Mouse (Mus musculus) forebrain, embryonic 14.5 days (tissue): ENCODE results near the gene Slc1a7. TPM values are rescaled to one million over a fixed set of nuclear protein-coding genes. Genes with fewer than 3 reads are reported as not detected.

Experiments used
- ATAC-seq: fragments of 200-750 bp; cut with Nextera tagmentation; 2 replicates; pipeline ENCODE4 v1.8.0; 2017; ENCODE audit warnings: mild to moderate bottlenecking, moderate library complexity
- DNase-seq: peaks from one replicate; pipeline ENCODE4 v3.0.0-alpha.2; 2015; ENCODE audit warnings: low spot score
- H3K27ac ChIP-seq: fragments of 300-500 bp; sonication (generic); 2 replicates; pipeline ENCODE4 v1.5.1; 2014; ENCODE audit warnings: low read depth, mild to moderate bottlenecking, control low read depth, low read length, moderate library complexity
- H3K27me3 ChIP-seq: fragments of 300-500 bp; sonication (generic); replicated peaks from 2 replicates; pipeline ENCODE4 v1.6.1; 2014; ENCODE audit warnings: low read length, control low read depth, mixed read lengths; ENCODE audit not compliant: control insufficient read depth, insufficient read depth
- H3K36me3 ChIP-seq: fragments of 300-500 bp; sonication (generic); 2 replicates; pipeline ENCODE4 v1.6.1; 2014; ENCODE audit warnings: low read length, control low read depth; ENCODE audit not compliant: control insufficient read depth, insufficient read depth
- H3K4me1 ChIP-seq: fragments of 300-500 bp; sonication (generic); 2 replicates; pipeline ENCODE4 v1.6.1; 2014; ENCODE audit warnings: antibody characterized with exemption, low read length, control low read depth; ENCODE audit not compliant: control insufficient read depth, insufficient read depth
- H3K4me2 ChIP-seq: fragments of 300-500 bp; sonication (generic); 2 replicates; pipeline ENCODE4 v1.6.1; 2014; ENCODE audit warnings: mild to moderate bottlenecking, control low read depth, low read length
- H3K4me3 ChIP-seq: fragments of 300-500 bp; sonication (generic); 2 replicates; pipeline ENCODE4 v1.5.1; 2014; ENCODE audit warnings: low read depth, low read length, control low read depth
- H3K9ac ChIP-seq: fragments of 300-500 bp; sonication (generic); 2 replicates; pipeline ENCODE4 v1.6.1; 2014; ENCODE audit warnings: mild to moderate bottlenecking, low read length, control low read depth, moderate library complexity
- H3K9me3 ChIP-seq: fragments of 300-500 bp; sonication (generic); replicated peaks from 2 replicates; pipeline ENCODE4 v1.6.1; 2016; ENCODE audit warnings: low read length, control low read depth, mixed read lengths; ENCODE audit not compliant: control insufficient read depth
- WGBS: fragments of 180-500 bp; shearing (Covaris S2); extraction: QIAGEN DNeasy Blood & Tissue Kit; methylation state at CpG from one replicate; pipeline ENCODE4 v1.1.7; 2014; 5-methylcytosine and 5-hydroxymethylcytosine counted together
- polyA plus RNA-seq: library from polyadenylated mRNA; unstranded; fragments of >200 nt; fragmentation: Nextera tagmentation; extraction: Ambion mirVana; gene quantifications from 2 replicates; pipeline ENCODE4 v1.2.1, GENCODE M21; 2014

Slc1a7 gene
- polyA plus RNA-seq, 1 experiment from 2014 or later = not detected

DNA sequence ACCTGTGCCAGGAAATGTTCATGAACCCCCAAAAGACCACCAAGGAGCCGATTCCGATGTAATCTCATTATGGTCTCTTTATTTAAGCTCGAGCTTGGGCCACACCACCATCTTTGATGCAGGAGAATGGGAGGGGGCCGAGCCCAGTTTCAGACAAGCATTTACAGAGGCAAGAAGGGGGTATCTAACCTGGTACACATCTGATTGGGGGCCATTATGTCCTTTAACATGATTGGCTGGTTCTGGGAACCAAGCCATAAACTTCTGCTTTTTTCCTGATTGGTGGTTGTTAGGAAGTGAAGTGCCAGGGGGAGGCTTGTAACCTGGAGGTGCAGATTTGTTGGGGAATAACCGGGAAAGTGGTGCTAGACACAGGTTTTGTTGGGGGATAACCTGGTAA is 12.4 kb upstream of the Slc1a7 start:
- no peaks in the 10 kb centered on the region for H3K9me3 ChIP-seq
- no peak overlapping the region for H3K4me3 ChIP-seq
- DNase-seq (peak; percentile 57), ATAC-seq (no peak)
- no peak overlapping the region for H3K27ac ChIP-seq
- no peaks in the 10 kb centered on the region for H3K36me3 ChIP-seq
- WGBS = 25% methylated on average over 5 of the region's 5 CpGs
- no peak overlapping the region for H3K4me2 ChIP-seq
- H3K4me1 ChIP-seq = peaks cover 5% of the 10 kb centered on the region
- H3K9ac ChIP-seq = no peak overlapping the region
- H3K27me3 ChIP-seq = no peaks in the 10 kb centered on the region

DNA sequence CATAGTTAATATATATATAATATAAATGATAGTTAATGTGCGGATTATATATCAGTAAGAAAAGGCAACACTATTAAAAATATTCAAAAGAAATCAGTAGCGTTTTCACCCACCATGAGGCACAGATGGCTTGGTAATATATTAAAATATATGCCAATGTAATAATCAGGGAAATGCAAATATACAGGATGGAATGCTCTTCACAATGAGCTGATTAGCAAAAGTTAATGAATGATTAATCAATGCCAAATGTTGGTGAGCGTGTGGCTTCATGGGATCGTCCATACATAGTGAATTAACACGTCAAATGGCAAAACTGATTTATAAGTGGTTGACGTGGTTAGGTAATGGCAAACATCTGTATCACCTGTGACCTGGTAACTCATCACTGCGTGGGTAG is 9.6 kb upstream of the Slc1a7 start:
- H3K27me3 ChIP-seq = no peaks in the 10 kb centered on the region
- no peak overlapping the region for H3K27ac ChIP-seq
- ATAC-seq (peak; percentile 62), DNase-seq (peak; percentile 56)
- H3K4me2 ChIP-seq = no peak overlapping the region
- 70% methylated on average over 7 of the region's 7 CpGs for WGBS
- H3K9me3 ChIP-seq = no peaks in the 10 kb centered on the region
- peaks cover 7% of the 10 kb centered on the region for H3K4me1 ChIP-seq
- H3K4me3 ChIP-seq = no peak overlapping the region
- H3K9ac ChIP-seq = no peak overlapping the region
- no peaks in the 10 kb centered on the region for H3K36me3 ChIP-seq

DNA sequence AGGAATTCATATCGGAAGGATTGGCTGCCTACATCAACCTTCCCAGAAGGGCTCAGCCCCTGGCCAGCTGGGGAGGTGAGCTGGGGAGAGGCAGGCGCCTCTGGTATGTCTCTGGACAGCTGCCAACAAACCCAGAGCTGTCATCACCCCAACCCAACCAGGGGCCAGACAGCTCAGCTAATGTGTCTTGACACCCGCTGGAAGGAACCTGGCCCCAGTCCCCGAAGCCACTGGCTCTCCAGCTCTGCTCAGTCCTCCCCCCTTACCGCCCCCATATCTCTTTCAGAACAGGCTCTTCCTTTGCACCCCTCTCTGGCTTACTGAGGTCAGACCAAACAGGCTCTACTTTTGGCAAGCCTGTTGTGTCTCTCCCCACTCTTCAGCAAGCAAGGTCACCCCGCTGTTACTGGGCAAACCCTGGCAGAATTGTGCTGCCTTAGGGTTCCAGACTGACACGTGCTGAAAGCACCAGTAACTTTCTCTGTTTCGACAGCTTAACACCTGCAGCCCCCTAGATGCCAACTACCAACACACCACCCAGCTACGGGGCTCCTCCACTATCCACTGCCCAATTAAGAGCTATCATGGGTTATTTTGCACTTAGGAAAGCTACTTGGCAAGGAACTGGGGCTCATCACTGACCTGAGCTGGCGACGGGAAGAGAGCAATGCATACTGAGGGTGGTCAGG is 5.9 kb upstream of the Slc1a7 start:
- Histone ChIP-seq H3K9me3 (no peaks in the 10 kb centered on the region), H3K4me3 (no peak overlapping the region), H3K27ac (no peak overlapping the region), H3K36me3 (no peaks in the 10 kb centered on the region), H3K4me1 (0 out of 2 replicates have a peak, but pooled peaks cover 2% of the 10 kb centered on the region), H3K27me3 (no peaks in the 10 kb centered on the region), H3K9ac (no peak overlapping the region), H3K4me2 (no peak overlapping the region)
- ATAC-seq (peak; percentile 55; the same call in 1 of the 2 replicates), DNase-seq (no peak)
- 56% methylated on average over 11 of the region's 11 CpGs for WGBS

DNA sequence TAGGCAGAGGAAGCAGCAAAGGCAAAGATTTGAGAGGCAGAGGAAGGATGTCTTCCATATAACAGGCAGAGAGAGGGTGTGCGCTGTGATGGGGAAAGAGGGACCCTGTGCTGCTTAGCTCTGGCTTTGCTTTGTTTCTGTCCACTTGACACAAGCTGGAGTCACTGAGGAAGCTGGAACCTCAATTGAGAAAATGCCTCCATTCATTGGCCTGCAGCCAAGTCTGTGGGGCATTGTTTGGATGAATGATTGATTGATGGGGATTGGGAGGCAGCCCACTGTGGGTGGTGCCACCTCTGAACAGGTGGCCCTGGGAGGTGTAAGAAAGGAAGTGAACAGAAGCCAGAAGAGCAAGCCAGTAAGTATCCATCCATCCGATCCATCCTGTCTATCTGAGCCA is 5.3 kb upstream of the Slc1a7 start:
- 71% methylated on average over 2 of the region's 2 CpGs for WGBS
- H3K27me3 ChIP-seq = no peaks in the 10 kb centered on the region
- H3K4me1 ChIP-seq = 0 out of 2 replicates have a peak, but pooled peaks cover 2% of the 10 kb centered on the region
- ATAC-seq = no peak
- no peak overlapping the region for H3K4me3 ChIP-seq
- no peak overlapping the region for H3K9ac ChIP-seq
- H3K36me3 ChIP-seq = no peaks in the 10 kb centered on the region
- H3K27ac ChIP-seq = no peak overlapping the region
- H3K4me2 ChIP-seq = no peak overlapping the region
- no peaks in the 10 kb centered on the region for H3K9me3 ChIP-seq
- DNase-seq = no peak

DNA sequence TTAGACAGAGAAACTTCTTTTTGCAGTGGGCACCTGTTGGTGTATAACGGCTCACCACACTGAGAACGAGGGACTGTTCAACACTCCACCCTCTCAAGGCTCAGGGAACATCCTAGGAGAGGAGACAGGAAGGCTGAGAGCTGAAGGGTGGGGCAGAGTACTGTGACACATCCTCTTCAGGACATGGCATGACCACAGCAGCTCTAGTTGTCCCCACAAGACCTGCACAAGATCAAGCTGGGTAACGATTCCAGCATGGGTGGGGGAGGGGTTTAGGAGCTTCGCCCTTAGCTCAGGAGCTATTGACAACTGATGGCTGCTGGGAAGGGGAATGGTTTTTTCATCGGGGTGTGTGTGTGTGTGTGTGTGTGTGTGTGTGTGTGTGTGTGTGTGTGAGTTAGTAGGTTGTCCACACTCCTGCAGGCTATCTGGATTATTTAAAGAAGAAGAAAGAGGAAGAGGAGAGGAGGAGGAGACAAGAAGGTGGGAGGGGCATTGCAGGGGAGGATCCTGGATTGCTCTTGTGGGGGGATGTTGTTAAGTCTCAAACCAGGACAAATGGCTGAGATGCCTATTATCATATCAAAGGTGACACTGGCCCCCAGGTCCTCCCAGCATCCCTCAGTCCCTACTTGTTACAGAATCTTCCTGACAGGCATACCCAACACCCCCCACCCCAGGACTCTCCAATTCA is 1.6 kb upstream of the Slc1a7 start:
- Histone ChIP-seq H3K27me3 (no peaks in the 10 kb centered on the region), H3K4me2 (no peak overlapping the region), H3K9me3 (no peaks in the 10 kb centered on the region), H3K27ac (no peak overlapping the region), H3K4me1 (0 out of 2 replicates have a peak, but pooled peaks cover 2% of the 10 kb centered on the region), H3K36me3 (no peaks in the 10 kb centered on the region), H3K4me3 (no peak overlapping the region), H3K9ac (no peak overlapping the region)
- ATAC-seq (no peak), DNase-seq (no peak)
- 57% methylated on average over 5 of the region's 5 CpGs for WGBS

DNA sequence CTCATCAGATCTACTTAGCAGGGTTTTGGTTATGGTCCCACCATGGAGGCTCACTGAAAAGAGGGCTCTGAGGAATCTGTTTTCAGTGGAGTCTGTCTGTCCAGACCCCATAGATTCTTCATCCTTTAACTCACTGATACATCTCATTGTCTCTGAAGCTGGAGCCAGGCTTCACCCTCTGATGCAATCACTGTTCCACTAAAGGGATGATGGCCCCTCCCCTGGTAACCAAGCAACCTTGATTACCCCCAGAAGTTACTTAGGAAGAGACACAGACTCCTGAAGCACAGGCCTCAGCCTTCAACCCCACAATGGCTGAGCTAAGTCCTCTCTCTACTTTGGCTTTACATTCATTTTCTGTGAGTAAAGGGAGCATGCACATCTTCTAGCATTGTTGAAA is 1.6 kb downstream of the Slc1a7 start:
- H3K9ac ChIP-seq = no peak overlapping the region
- ATAC-seq (no peak), DNase-seq (no peak)
- H3K4me1 ChIP-seq = no peaks in the 10 kb centered on the region
- H3K36me3 ChIP-seq = no peaks in the 10 kb centered on the region
- H3K9me3 ChIP-seq = no peaks in the 10 kb centered on the region
- no peaks in the 10 kb centered on the region for H3K27me3 ChIP-seq
- no peak overlapping the region for H3K4me2 ChIP-seq
- no peak overlapping the region for H3K27ac ChIP-seq
- H3K4me3 ChIP-seq = no peak overlapping the region

DNA sequence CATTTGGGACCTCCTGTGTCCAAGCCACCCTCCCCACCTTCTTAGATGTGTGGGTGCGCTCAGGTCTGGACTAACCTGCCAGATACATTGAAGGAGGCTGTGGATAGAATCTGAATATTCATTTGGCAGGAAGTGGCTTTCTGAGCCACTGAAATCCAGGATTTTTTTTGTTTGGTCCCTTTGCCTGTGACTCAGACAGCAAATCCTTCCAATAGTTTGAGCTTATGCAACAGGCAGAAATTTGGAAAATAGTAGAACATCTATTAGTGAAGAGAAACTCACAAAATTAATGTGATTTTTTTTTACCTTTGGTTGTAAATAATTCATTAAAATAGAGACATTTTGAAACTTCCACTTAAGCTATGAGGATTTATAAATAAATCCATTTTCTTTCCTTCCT is 3.0 kb downstream of the Slc1a7 start:
- DNase-seq = no peak
- no peaks in the 10 kb centered on the region for H3K36me3 ChIP-seq
- H3K9ac ChIP-seq = no peak overlapping the region
- H3K27me3 ChIP-seq = no peaks in the 10 kb centered on the region
- WGBS = 93% methylated on average over 1 of the region's 1 CpGs
- no peak overlapping the region for H3K27ac ChIP-seq
- H3K4me1 ChIP-seq = no peaks in the 10 kb centered on the region
- no peaks in the 10 kb centered on the region for H3K9me3 ChIP-seq
- H3K4me2 ChIP-seq = no peak overlapping the region
- no peak for ATAC-seq
- H3K4me3 ChIP-seq = no peak overlapping the region

DNA sequence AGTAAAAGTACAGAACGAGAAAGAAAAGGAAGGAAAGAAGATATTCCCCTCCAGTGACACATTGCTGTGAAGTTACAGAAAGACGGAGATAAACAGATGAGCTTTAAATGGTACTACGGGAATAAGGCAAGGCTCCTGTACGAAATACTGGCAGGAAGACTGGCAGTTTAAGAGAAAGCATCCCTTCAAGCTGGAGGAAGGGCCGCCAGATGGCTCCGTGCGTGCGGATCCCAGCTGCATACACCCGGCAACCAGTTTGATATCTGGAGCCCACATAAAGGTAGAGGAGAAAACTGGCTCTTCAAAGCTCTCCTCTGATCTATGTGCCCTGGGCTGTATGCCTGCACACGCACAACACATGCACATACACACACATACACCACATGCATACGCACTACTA is 6.4 kb downstream of the Slc1a7 start:
- ATAC-seq = no peak
- Histone ChIP-seq H3K9ac (no peak overlapping the region), H3K36me3 (no peaks in the 10 kb centered on the region), H3K27ac (no peak overlapping the region; the same call in 1 of the 2 replicates), H3K4me2 (no peak overlapping the region), H3K4me3 (no peak overlapping the region), H3K27me3 (no peaks in the 10 kb centered on the region), H3K4me1 (no peaks in the 10 kb centered on the region), H3K9me3 (no peaks in the 10 kb centered on the region)
- DNase-seq = peak; percentile 54
- 69% methylated on average over 11 of the region's 11 CpGs for WGBS

DNA sequence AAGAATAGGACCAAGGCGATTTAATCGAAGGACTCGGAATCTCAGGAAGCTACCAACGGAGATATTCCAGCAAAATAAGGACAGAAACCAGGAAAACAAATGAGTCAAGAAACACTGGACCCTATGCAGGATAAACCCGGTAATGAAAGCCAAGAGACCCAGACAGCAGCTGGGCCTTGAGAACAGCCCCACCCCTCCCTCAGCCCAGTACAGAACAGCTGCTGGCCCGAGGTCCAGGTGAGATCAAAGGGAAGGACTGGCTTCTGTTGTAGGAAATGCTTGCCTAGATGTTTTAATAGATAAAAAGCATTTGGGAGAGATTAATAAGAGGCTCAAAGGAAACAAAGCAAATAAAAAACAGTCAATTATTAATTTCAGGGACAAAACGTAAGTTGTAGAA is 6.9 kb downstream of the Slc1a7 start:
- Histone ChIP-seq H3K36me3 (no peaks in the 10 kb centered on the region), H3K9ac (no peak overlapping the region), H3K9me3 (no peaks in the 10 kb centered on the region), H3K27me3 (no peaks in the 10 kb centered on the region), H3K4me2 (no peak overlapping the region), H3K4me3 (no peak overlapping the region), H3K27ac (no peak overlapping the region), H3K4me1 (no peaks in the 10 kb centered on the region)
- DNase-seq = no peak
- WGBS = 78% methylated on average over 7 of the region's 7 CpGs
- no peak for ATAC-seq
